Mouse (Mus musculus): ENCODE results near the gene Nploc4. TPM values are rescaled to one million over a fixed set of nuclear protein-coding genes. Genes with fewer than 3 reads are reported as not detected.

The Nploc4 gene
- total and polyA plus RNA-seq, 3 experiments, result 40.6 to 115 (median 50.4) TPM

DNA sequence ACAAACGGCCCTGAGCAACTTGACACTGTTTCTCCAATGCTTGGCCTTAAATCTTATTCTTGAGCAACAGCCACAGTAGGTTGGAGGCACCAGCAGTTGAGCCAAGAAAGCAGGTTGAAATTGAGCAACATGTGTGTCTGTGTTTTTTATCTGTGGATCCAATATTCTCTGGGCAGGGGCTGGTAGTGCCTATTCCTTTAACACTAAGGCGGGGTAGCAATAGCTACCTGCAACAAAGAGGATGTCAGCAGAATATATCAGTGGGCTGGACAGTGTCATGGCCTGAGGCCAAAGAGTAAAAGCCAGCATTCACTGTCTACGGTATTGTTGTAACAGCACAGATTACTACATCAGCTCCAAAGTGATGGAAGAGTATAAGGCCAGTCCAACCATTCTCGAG lies 41.8 kb downstream of the Nploc4 start:
- Histone ChIP-seq H3K36me3 (replicated peaks in 1 of 2; ENCODE audit: control insufficient read depth in 1 of 2, insufficient read depth in 1 of 2, low read length in 1 of 2) (peaks cover 74 to 90% of the 10 kb centered on the region in 2 experiments), H3K79me2 (replicated peaks; ENCODE audit: control insufficient read depth, extremely low read depth, insufficient read depth, poor library complexity, severe bottlenecking) (peaks cover 13% of the 10 kb centered on the region; the same call in 1 of the 2 replicates), H3K9ac (ENCODE audit: insufficient read depth, low read depth) (no peak overlapping the region), H3K9me3 (replicated peaks; ENCODE audit: low read length) (no peaks in the 10 kb centered on the region), H3K4me2 (ENCODE audit: insufficient read depth, low read depth, poor library complexity, severe bottlenecking) (no peak overlapping the region), H3K27me3 (replicated peaks) (no peaks in the 10 kb centered on the region), H3K4me1 (ENCODE audit: control insufficient read depth in 1 of 2, insufficient read depth in 2 of 2) (peaks cover 0 to 5% of the 10 kb centered on the region in 2 experiments; a peak in 1 of 4 replicates), H3K27ac (ENCODE audit: insufficient read depth, low read depth) (no peak overlapping the region), H3K4me3 (replicated peaks in 1 of 3; ENCODE audit: low read depth in 2 of 3, low read length in 2 of 3, poor library complexity in 1 of 3) (no peak overlapping the region)
- in situ Hi-C loops (cut with MboI; ENCODE audit: low pct_ligation_motif_present, low pct_unique_long_range_greater_than_20kb, low sequenced_read_pairs) (no loop called here), dilution Hi-C loops (cut with MboI; ENCODE audit: extremely low pct_ligation_motif_present, extremely low pct_unique_long_range_greater_than_20kb, low sequenced_read_pairs) (no loop called here)
- TF ChIP-seq ZNF384 (IDR thresholded peaks at IDR 0.05; ENCODE audit: low read depth, low read length) (no peak), EP300 (IDR thresholded peaks at IDR 0.05; ENCODE audit: low read length) (no peak), HCFC1 (IDR thresholded peaks at IDR 0.05; ENCODE audit: low read depth, low read length) (no peak), USF2 (conservative IDR thresholded peaks at IDR 0.05; ENCODE audit: low read depth, low read length) (no peak), SMC3 (IDR thresholded peaks at IDR 0.05; ENCODE audit: low read depth, low read length) (no peak), POLR2AphosphoS2 (IDR thresholded peaks at IDR 0.05; ENCODE audit: low read depth, low read length) (no peak), SIN3A (IDR thresholded peaks at IDR 0.05; ENCODE audit: low read length) (no peak), MAX (IDR thresholded peaks at IDR 0.05; ENCODE audit: low read length) (no peak), MEF2A (IDR thresholded peaks at IDR 0.05; ENCODE audit: borderline replicate concordance, low read depth, low read length) (no peak), JUN (IDR thresholded peaks at IDR 0.05; ENCODE audit: insufficient read depth, low read depth, low read length) (no peak), NRF1 (IDR thresholded peaks at IDR 0.05; ENCODE audit: low read depth, low read length) (no peak), CHD1 (IDR thresholded peaks at IDR 0.05; ENCODE audit: low read depth, low read length) (no peak), KAT2A (IDR thresholded peaks at IDR 0.05; ENCODE audit: insufficient replicate concordance, low read length) (no peak), PAX5 (IDR thresholded peaks at IDR 0.05; ENCODE audit: low read length) (no peak), GABPA (IDR thresholded peaks at IDR 0.05; ENCODE audit: insufficient replicate concordance, low read depth, low read length) (no peak), CHD2 (IDR thresholded peaks at IDR 0.05; ENCODE audit: low read length) (no peak), BHLHE40 (IDR thresholded peaks at IDR 0.05; ENCODE audit: low read depth, low read length) (no peak), TBP (conservative IDR thresholded peaks at IDR 0.05; ENCODE audit: low read depth, low read length) (no peak)
- DNase-seq (ENCODE audit: extremely low read depth), result no peak

DNA sequence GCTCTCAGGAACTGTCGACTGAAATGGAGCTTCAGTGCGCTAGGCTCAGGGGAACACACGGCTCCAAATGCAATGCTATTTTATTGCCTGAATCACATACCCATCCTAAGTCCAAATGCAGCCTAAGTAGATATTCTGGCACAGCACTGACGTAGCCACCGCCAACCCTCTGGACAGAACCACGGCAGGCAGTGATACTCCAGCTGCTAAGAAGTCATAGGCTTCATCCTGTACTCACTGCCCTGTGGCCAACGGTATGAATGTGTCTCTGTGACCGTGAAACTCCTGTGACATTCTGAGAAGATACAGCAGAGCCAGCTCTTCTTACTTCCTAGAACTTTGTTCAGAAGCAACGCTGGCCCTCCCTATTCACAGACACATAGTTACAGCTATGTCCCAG lies 48.9 kb downstream of the Nploc4 start:
- no peak for DNase-seq (ENCODE audit: extremely low read depth)
- no peak overlapping the region for H3K9ac ChIP-seq (ENCODE audit: insufficient read depth, low read depth)
- peaks cover 70 to 81% of the 10 kb centered on the region in 2 experiments for H3K36me3 ChIP-seq (replicated peaks in 1 of 2; ENCODE audit: control insufficient read depth in 1 of 2, insufficient read depth in 1 of 2, low read length in 1 of 2)
- dilution Hi-C loops (cut with MboI; ENCODE audit: extremely low pct_ligation_motif_present, extremely low pct_unique_long_range_greater_than_20kb, low sequenced_read_pairs) (no loop called here), in situ Hi-C loops (cut with MboI; ENCODE audit: low pct_ligation_motif_present, low pct_unique_long_range_greater_than_20kb, low sequenced_read_pairs) (no loop called here)
- H3K27me3 ChIP-seq (replicated peaks), result no peaks in the 10 kb centered on the region
- H3K79me2 ChIP-seq (replicated peaks; ENCODE audit: control insufficient read depth, extremely low read depth, insufficient read depth, poor library complexity, severe bottlenecking), result 0 out of 2 replicates have a peak, but pooled peaks cover 2% of the 10 kb centered on the region
- H3K9me3 ChIP-seq (replicated peaks; ENCODE audit: low read length), result no peaks in the 10 kb centered on the region
- no peak overlapping the region for H3K27ac ChIP-seq (ENCODE audit: insufficient read depth, low read depth)
- TF ChIP-seq EP300 (IDR thresholded peaks at IDR 0.05; ENCODE audit: low read length) (no peak), CHD1 (IDR thresholded peaks at IDR 0.05; ENCODE audit: low read depth, low read length) (no peak), MAX (IDR thresholded peaks at IDR 0.05; ENCODE audit: low read length) (no peak), ZC3H11A (IDR thresholded peaks at IDR 0.05; ENCODE audit: low read depth, low read length) (no peak), JUN (IDR thresholded peaks at IDR 0.05; ENCODE audit: insufficient read depth, low read depth, low read length) (no peak), NRF1 (IDR thresholded peaks at IDR 0.05; ENCODE audit: low read depth, low read length) (no peak), CTCF (conservative IDR thresholded peaks at IDR 0.05 in 1 of 2, IDR thresholded peaks at IDR 0.05 in 1 of 2; ENCODE audit: low read depth in 2 of 2, low read length in 2 of 2) (no peak), SMC3 (IDR thresholded peaks at IDR 0.05; ENCODE audit: low read depth, low read length) (no peak), BHLHE40 (IDR thresholded peaks at IDR 0.05; ENCODE audit: low read depth, low read length) (no peak), KAT2A (IDR thresholded peaks at IDR 0.05; ENCODE audit: insufficient replicate concordance, low read length) (no peak), IRF4 (IDR thresholded peaks at IDR 0.05; ENCODE audit: low read depth, low read length) (no peak), ETS1 (conservative IDR thresholded peaks at IDR 0.05; ENCODE audit: low read depth, low read length) (no peak), UBTF (IDR thresholded peaks at IDR 0.05; ENCODE audit: low read depth, low read length) (no peak), NELFE (IDR thresholded peaks at IDR 0.05; ENCODE audit: low read depth, low read length) (no peak)
- no peak overlapping the region for H3K4me2 ChIP-seq (ENCODE audit: insufficient read depth, low read depth, poor library complexity, severe bottlenecking)
- no peak overlapping the region for H3K4me3 ChIP-seq (replicated peaks in 1 of 3; ENCODE audit: low read depth in 2 of 3, low read length in 2 of 3, poor library complexity in 1 of 3)
- H3K4me1 ChIP-seq (ENCODE audit: control insufficient read depth in 1 of 2, insufficient read depth in 2 of 2), result peaks cover 0 to 16% of the 10 kb centered on the region in 2 experiments; a peak in 2 of 4 replicates

Data from CH12.LX (cell line).